Mouse (Mus musculus): ENCODE data around the gene Pi4k2b. TPM values are rescaled to one million over a fixed set of nuclear protein-coding genes. Genes with fewer than 3 reads are reported as not detected.

The Pi4k2b gene
- total RNA-seq, 2 experiments from 2014 or later: 1.2 to 2.0 TPM

Other genes starting within 250 kb of the Pi4k2b start
- gene Lgi2, start 175.1 kb upstream of the Pi4k2b start, total RNA-seq (2021): 10 to 100 TPM; 23.7 to 24.9 TPM
- gene Sepsecs, start 71.9 kb upstream of the Pi4k2b start, total RNA-seq (2021): 10 to 100 TPM in 1 of 2 experiments, 1 to 10 TPM in 1; 8.3 to 10.4 TPM
- 1 to 10 TPM; 9.4 to 9.8 TPM for gene Zcchc4, start 33.8 kb downstream of the Pi4k2b start, total RNA-seq (2021)
- 10 to 100 TPM; 66.5 to 78.4 TPM for gene Anapc4, start 92.4 kb downstream of the Pi4k2b start, total RNA-seq (2021)

Measured in layer of hippocampus, postnatal 25 days (tissue).